Mouse (Mus musculus): ENCODE measurements at regions not wholly inside any gene's neighbourhood (a gene's known extent, or its start where the extent isn't known, plus 50 kb on each side); places are given as distances from the start of the nearest gene placed in this dataset.
"Not testable (repeated sequence)": the region's sequence is repeated elsewhere in the genome, so short reads cannot be mapped to it uniquely, and the experiment has no call there.

- DNase-seq, result peak; percentile 69 to 71
Measured at GRCm38 (mm10) chr10:62055408-62055807, 76.5 kb upstream of the Col13a1 start.

DNA sequence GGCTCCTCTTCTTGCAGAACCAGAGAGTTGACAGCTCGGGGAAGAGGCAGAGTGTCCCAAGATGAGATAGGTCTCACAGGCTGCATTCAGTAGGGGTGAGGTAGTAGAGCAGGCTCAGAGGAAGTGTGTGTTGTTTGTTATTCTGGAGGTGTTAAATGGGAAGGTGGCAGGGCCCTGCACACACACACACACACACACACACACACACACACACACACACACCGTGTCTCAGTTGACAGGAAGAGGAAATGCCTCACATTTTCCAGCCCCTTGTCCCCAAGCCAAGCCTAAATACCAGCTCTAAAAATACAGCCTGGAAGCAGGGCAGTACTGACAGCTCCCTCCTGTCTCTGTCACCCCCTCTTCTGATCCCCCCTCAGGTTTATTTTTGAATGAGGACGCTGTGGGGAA is 70.9 kb upstream of the Col13a1 start:
- DNase-seq, result no peak

- DNase-seq, result no peak
Measured at GRCm38 (mm10) chr10:62044408-62044807, 65.5 kb upstream of the Col13a1 start.

DNA sequence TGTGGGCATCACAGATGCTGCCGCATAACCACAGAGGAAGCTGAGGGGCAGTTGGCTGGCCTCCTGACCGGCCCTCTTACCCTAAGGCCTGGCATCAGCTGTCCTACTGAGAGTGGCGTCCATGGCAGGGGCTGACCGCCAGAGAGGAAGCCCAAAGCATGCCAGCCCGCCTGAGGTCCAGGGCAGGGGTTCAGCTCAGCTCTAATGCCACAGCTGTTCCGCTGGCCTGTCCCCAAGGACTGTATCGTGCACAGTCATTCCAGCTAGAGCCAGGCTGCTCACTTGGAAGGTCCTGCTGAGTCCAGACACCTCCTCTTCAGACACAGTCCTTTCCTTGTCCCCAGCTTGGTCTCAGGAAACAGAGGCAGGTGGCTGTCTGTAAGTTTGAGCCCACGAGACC is 61.0 kb upstream of the Col13a1 start:
- DNase-seq, result no peak

- no peak for DNase-seq
Measured at GRCm38 (mm10) chr10:62038656-62039055, 59.7 kb upstream of the Col13a1 start.

GRCm38 (mm10) chr10:62037402-62038199 is 58.7 kb upstream of the Col13a1 start:
- DNase-seq, result no peak

- no peak for DNase-seq
Measured at GRCm38 (mm10) chr10:62036815-62037214, 57.9 kb upstream of the Col13a1 start.

GRCm38 (mm10) chr10:62034291-62034690 is 55.4 kb upstream of the Col13a1 start:
- DNase-seq, result no peak

GRCm38 (mm10) chr10:62033748-62034147 is 54.8 kb upstream of the Col13a1 start:
- DNase-seq, result peak in 1 of 2 experiments; percentile 10

GRCm38 (mm10) chr10:62031986-62032385 is 53.1 kb upstream of the Col13a1 start:
- DNase-seq, result not testable (repeated sequence)

DNA sequence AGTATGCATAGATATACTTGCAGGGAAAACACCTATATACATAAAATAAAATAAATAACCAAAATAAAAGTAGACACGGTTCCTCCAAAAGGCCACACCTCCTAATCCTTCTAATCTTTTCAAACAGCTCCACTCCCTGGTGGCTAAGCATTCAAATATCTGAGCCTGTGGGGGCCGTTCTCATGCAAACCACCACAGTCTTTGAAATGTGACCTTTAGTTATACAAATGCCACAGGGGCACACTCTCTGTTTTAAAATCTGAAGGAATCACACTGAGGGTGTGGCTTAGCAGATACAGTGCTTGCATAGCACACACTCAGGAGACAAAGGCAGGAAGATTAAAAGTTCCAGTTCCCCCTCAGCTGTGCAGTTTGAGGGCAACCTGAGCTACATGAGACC is 50.4 kb upstream of the Col13a1 start:
- DNase-seq, result no peak
